Mouse (Mus musculus): Measurements from ENCODE around the gene Rpp21. TPM values are rescaled to one million over a fixed set of nuclear protein-coding genes. Genes with fewer than 3 reads are reported as not detected.
A peak's percentile ranks its signal among the peaks of the same experiment; 100 is the strongest.

The Rpp21 gene
- total RNA-seq (2021) = 44.2 and 47.9 TPM in 2 replicates
- long read RNA-seq, experiment 1, transcript Rpp21-201 (5 exons, 729 nt) = major isoform, 23 of 38 reads
- long read RNA-seq, experiment 1, transcript Rpp21-205 (4 exons, 579 nt) = minor isoform, 5 of 38 reads
- long read RNA-seq, experiment 1, partial matches to known transcripts = 1 of 38 reads
- long read RNA-seq, experiment 1, other reads (novel, unspliced or antisense) = 9 of 38 reads
- long read RNA-seq, experiment 2, transcript Rpp21-205 (4 exons, 579 nt) = minor isoform, 6 of 49 reads
- long read RNA-seq, experiment 2, transcript Rpp21-201 (5 exons, 729 nt) = major isoform, 34 of 49 reads
- long read RNA-seq, experiment 2, partial matches to known transcripts = 0 of 49 reads
- long read RNA-seq, experiment 2, other reads (novel, unspliced or antisense) = 6 of 49 reads

DNA sequence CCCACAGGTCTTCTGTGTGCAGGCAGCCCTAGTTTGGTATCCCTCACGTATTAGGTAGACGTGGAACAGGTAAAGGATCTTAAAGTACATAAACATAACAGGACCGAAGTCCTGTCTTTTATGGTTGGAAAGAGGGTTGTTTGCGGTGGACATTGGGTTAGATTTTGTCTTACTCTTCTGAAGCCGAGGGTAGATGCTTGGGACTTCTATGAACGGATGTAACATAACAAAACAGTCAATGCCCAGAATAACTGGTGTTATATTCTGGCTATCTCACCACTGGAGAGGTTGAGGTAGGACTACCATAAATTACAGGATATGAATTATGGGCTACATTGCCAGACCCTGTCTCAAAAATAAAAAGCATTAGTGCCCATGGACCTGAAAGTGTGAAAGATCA lies at the start of gene Rpp21:
Gene Rpp21, minus strand, starts transcription at position 101 of the 400 bp plus-strand sequence.
- no peak for DNase-seq

DNA sequence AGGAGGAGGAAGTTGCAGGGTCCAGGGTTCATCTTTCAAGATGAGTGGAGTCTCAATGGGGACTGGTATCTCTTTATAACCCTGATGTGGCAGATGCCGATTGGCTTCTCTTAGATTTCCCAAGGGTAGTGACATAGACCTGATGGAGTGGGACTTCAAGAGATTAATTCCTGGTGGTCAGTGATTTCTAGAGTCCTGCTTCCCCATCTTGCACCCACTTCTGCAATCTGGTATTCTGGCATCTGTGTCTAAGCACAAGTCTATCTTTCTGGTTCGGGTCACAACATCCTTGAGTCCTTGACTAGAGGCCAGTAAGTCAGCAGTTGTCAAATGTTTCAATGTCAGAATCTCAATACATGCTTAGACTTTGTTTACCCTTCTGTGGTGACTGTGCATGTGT lies 28.5 kb upstream of the Rpp21 start, which contains the start of gene H2-M10.2:
Gene H2-M10.2, minus strand, starts transcription at position 101 of the 400 bp plus-strand sequence.
- no peak for DNase-seq

DNA sequence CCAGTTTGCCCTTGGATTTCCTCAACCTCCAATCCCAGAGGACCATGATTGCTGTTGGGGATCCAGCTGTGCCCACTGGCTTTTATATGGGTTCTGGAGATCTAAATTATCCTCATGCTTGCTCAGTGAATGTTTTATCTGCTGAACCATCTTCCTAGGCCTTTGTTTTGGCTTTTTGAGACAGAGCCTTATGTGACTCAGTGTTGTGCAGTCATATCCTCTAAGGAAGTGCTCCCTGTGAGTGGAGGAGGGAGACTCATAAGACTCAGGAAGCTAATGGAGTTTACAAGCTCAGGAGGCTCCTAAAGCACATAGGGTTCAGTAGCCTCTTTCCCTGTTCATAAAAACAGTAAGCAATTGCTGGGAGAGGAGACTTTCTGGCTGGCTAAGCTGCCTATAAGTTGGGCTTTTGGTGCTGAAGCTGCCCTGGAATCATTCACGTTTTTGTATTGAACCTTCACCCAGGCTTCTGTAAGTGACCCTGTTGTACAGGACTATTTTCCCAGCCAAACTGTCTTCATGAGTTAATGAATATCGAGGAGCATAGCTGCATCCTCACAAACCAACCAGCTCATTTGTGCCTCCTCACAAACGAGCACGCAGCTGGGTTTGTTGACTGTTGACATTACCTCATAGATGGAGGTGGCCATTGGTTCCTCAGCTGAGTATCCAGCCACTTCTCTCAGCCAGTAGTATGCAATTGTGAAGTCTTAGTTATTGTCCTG lies 23.8 kb upstream of the Rpp21 start:
- DNase-seq = no peak

DNA sequence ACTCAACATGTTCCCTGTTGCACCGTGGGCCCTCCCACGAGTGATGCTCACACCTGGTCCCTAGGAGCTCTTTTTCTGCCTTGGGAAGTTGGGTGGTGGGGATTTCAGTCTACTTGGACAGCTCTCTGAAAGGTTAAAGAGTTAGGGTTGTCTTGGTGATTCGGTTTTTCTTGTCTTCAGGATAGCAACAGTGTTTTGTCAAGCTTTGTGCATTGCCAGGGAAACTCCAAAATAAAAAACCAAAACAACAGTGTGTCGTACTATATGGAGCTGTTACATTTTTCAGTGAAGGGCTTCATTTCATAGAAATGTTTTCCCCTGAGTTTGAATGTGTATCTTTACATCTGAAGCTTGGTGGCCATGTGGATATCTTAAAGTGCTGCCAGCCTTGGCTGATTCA lies 16.9 kb upstream of the Rpp21 start:
- no peak for DNase-seq

DNA sequence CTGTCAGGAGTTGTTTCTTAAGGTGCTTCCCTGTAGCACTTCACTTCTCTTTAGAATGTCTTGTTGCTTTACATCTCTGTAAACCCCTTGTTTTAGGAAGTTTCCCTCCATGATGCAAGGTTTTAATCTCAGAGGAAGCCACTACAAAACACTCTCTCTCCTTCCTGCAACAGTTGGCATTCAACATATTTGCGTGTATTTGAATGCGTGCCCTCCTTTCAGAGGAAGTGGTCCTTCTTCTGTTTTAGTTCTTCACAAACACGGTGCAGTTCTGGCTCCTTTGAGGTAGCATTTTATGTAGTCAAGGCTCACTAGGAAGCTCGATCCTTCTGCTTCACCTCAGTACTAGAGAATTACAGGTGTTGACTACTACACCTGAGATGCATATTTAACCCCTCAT lies 15.9 kb upstream of the Rpp21 start:
- DNase-seq = no peak

DNA sequence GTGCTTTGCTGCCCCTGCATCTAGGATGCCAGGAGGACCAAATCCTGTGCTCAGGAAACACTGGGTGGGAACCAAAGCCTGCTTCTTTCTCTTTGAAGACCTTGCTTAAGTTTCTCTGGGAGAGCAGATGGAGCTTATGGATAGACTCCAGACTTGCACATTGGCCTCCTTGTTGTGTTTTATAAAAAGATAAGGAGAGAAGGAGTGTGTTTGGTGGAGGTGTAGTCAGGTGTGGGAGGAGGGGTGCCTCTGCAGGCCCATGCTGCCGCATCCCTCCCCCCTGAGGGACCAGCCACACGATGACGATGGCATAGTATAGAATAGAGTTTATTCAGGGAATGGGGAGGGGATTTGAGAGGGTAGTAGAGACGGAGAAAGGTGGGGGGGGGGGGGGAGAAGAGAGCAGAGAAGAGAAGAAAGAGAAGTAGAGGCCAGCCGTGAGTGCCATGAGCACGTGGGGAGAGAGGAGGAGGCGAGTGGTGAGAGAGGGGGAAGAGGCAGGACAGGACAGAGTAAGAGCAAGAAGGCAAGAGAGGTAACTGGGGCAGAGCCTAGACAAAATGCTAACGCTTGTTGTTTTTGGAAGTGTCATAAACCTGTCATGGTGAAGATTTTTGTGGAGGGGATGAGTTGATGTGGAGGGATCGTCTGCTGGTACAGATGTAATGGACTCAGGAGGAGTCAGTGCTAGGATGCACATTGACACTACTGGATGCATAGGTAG lies 14.9 kb upstream of the Rpp21 start:
- DNase-seq = no peak

DNA sequence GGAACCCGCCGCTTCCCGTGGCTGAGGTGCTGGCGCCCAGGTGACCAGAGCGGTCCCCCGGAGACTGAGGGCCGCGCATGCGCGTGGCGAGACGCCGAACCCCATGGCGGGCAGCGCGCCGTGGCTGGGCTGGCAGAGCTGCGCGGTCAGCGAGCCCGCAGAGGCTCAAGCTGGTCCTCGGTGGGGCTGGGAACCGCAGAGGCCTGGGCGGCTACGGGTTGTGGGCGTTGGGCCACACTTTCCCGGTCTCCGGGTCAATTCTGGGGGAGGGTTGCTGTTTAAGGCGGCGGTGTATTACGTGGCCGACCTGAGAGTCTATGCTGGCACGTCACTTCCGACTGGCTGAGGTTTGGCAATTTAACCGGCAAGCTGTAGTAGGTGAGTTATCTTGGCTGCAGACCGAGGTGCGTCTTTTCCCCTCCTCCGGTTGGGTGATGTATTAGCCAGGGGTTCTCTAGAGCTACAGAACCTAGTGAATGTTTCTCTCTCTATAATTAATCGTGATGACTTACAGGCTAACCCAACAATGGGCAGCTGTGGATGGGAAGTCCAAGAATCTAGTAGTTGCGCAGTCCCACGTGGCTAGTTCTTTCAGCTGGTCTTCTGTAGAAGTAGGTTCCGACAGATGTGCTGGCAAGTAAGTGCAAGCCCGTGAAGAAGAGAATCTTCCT lies 13.9 kb upstream of the Rpp21 start, which contains the start of gene Trim39:
Gene Trim39, minus strand, starts transcription at position 662 of the 671 bp plus-strand sequence.
- peak; percentile 84 for DNase-seq

DNA sequence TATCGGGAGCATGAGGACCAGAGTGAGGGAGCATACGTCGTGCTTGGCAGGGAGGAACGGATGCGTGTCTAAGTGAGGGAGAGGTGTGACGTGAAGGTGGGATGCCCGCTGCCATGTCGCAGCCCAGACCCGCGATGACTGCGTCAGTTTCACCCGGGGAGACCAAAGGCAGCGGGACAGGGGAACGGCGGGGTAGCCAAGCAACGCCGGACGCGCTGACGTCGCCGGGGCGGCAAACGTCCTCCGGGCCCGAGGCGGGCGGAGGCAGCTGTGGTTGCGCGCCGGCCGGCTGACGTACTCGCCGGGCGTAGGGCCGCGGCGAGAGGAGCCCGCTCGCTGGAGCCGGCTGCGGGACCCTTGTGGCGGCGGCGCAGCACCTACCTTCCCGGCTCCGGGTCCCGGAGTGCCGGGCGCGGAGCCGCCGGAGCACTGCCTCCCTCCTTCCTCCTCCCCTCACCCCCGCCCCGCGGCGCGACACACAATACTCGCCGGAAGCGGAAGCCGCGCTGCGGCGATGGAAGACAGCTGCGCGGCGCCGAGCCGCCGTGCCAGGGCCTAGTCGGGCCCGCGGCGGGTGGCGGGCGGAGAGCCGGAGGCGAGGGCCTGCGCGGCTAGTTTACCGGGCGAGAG lies 13.2 kb upstream of the Rpp21 start:
- DNase-seq = peak; percentile 94

DNA sequence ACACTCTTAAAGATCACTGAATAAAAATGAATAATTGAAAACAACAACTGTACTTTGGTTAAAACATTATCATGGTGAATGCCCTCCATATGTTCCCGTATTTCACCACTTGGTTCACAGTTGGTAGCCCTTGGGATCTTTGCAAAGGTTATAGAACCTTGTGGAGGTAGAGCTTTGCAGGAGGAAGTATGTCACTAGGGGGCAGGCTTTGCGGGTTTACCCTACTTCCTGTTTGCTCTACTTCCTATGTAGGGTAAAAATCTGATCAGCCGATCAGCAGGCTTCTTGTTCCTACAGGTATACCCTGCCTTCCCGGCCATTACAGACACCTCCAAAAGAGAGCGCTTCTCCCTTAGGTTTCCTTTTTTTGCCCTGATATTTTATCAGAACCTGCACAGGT lies 8.0 kb upstream of the Rpp21 start:
- peak; percentile 33 for DNase-seq

DNA sequence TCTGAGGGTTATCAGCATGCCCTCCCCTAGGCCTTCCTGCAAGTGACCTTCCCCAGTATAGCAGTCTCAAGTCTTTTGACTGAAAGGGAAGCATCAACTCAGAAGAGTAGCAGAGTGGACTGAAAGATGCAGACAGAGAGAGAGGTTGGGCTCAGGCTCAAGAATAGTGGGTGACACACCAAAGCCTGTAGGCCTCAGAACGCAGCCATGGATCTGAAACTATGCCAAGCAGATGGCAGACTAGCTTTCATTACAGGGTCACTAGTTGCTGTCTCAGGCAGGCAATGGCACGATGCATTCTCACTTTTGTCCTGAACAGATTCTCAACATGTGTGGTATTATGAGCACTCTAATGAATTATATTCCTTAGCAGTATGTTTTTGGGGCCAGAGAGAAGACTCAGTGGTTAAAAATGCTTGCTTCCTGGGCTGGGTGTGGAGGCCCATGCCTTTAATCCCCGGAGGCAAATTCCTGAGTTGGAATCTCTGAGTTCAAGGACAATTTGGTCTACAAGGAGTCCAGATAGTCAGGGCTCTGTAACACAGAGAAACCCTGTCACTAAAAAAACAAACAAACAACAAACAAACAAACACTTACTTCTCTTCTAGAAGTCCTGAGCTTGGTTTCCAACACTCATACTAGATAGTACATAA lies 6.5 kb upstream of the Rpp21 start:
- DNase-seq = no peak

DNA sequence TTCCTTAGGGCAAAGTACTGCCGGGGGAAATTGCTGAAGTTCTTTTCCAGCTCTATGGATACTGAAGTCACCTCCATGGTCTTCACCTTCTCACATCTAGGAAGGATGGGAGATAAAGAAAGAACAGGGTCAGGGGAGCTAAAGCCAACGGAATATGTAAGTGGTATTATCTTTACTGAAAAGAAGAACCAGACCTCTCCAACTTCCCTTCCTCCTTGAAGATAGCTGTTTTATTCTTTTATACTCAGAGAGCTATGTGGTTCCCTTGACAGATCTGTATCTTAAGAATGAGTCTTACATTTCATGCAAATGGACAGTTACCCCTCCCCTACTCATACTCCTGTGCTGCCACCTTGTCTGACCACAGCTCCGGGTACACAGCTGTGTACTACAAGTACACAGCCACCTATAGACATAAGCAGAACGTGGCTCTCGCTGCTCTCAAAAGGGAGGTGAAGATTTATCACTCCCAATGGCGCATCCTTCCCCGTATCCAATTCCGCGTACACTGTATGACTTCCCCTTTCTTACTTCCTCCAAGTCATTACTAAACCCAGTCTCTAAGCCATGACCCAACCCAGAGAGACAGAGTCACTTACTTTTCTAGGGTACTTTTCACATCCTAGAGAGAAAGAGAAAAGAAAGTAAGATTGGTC lies 3.8 kb upstream of the Rpp21 start:
- DNase-seq = no peak

DNA sequence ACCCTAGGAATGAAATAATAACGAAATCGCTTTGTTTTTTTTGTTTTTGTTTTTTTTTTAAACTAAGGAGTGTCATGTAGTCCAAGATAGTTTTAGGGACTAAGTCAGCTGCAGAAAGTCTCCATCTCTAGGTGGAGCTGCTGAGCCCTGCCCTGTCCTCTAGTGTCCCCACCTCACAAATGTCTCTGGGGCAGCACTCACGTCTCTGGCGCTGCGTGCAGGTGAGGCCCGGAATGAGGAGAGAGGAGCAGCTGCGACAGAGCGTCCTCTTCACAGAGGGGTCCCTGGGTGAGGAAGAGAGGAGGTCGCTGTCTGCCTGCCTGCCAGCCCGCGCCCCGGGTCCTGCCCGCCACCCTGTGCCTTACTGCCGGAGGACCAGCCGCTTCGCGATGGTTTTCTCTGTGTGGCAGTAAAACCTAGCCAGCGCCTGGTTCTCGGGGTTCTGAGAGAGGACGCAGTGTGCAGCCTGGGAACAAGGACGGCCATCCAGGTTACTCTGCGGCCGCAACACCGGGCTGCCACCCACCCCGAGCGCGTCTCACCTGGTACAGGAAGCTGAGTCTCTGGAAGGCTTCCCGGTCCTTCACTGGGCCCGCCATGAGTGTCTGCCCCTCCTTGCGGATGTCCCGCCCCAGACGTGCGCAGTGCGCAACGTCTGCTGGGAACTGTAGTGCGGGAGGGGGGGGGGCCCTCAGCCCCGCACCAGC lies 475 bp downstream of the Rpp21 start:
- DNase-seq = peak; percentile 87

DNA sequence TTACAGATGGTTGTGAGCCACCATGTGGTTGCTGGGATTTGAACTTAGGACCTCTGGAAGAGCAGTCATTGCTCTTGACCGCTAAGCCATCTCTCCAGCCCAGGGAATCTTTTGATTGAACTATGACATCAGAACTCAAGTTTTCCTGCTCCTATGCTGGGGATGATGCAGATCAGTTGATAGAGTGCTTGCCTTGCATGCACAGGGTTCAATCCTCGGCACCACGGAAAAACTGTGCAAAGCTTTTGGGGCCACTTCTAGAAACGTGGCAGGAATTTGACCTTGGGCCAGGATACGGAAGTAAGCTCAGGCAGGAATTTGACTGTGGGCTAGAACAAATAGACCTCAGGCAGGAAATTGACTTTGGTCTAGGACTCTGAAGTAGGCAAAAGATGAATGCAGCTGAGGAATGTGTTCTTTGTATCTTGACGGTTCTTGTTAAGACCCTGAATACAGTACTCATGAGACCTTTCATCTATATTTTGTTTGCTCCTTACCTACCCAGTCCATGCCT lies 4.7 kb downstream of the Rpp21 start:
- no peak for DNase-seq

DNA sequence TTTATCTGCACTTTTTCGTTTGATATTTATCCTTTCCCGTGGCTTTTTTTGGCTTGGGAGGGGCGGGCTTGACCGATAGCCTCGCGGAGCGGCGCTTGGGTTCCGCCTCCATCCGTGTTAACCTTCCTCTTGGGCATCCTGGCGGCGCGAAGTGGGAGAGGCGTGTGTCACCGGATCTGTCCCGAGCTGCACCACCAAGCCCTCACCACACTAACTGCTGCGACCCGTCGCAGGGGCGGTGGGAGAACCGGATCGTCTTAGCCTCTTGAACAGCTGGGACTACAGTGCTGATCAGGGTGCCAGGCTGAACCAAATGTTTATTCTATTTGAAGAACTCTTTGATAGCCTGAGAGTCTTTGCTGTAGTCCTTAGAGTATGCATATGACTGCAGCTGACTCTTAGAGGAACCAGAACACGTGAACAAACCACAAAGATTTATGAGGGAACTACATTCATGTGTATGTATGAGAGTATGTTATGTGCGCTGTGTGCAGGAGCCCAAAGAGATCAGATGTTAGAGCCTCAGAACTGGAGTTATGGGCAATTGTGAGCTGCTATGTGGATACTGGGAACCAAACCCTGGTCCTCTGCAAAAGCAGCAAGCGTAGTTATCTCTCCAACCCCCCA lies 5.5 kb downstream of the Rpp21 start:
- peak; percentile 46 for DNase-seq

DNA sequence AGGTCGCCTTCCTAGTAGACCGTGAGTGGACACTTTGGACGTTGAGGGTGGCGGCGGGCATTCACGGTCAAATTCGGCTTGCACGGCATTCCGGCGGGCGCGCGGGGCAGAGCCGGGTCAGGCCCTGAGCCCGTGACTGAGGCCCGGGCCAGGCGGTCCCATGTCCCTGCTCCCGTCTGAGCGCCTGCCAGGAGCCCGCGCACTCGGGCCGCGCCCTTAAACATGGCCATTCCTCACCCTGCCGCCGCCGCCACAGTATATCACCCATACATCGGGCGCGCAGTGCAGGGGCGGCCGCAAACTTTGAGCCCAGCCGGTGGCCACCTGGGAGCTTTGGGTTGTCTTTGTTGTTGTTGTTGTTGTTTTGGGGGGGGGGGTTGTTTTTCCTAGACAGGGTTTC lies 9.0 kb downstream of the Rpp21 start:
- no peak for DNase-seq

DNA sequence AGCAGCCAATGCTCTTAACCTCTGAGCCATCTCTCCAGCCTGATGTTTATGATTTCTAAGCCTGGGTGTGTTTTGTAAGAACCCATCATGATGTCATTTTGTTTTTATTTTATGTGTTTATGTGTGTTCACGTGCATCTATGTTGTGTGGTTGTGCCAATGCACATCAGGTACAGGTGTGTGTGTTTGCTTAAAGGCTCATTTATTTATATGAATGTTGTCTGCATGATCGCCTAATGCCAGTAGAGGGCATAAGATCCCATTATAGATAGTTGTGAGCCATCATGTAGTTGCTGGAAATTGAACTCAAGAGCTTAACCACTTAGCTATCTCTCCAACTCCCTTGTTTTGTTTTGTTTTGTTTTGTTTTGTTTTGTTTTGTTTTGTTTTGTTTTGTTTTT lies 12.1 kb downstream of the Rpp21 start:
- DNase-seq = no peak

DNA sequence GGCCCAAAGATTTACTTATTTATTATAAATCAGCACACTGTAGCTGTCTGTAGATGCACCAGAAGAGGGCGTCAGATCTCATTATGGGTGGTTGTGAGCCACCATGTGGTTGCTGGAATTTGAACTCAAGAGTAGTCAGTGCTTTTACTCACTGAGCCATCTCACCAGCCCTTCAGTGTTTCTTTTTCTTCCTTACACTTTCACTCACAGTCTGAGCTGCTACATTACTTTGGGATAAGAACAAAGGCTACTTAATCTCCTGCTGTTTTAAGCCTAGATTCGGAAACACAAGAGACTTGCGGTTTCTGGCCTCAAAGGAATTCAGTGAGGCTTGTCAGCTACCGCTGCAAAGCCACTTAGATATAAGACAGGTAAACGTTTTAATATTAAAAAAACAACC lies 13.8 kb downstream of the Rpp21 start:
- DNase-seq = no peak

DNA sequence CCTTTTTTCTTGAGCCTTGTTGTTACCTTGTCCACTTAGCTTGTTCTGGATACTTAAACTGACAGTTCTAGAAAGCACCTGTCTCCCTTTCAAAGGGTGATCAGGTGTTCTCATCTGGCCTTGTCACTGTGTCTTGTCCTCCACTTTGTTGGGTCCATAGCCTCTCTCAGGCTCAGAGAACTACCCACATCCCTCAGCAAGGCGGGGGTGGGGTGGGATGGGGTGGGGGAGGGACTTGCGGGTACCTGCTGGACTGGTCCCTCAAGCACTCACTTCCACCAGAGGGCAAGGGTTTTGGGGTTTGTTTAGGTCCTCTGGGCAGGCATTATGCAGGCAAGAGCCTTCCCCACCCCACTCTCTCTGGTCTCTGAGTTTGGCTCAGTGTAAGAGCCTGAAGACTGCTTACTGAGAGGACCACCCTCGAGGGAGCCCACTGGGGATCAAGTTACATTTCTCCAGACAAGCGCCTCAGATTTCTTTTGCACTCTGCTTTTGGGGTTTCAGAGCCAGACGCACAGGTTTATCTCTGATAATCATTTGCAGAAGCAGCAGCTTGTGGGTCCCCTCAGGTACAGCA lies 17.1 kb downstream of the Rpp21 start:
- no peak for DNase-seq
